Mouse (Mus musculus): ENCODE measurements at regions not wholly inside any gene's neighbourhood (a gene's known extent, or its start where the extent isn't known, plus 50 kb on each side); places are given as distances from the start of the nearest gene placed in this dataset.
"Not testable (repeated sequence)": the region's sequence is repeated elsewhere in the genome, so short reads cannot be mapped to it uniquely, and the experiment has no call there.

- Histone ChIP-seq H3K27me3 (replicated peaks; ENCODE audit: control insufficient read depth, insufficient read depth, low read length) (no peaks in the 10 kb centered on the region), H3K4me2 (ENCODE audit: low read length) (no peak overlapping the region), H3K9ac (ENCODE audit: low read depth, low read length) (no peak overlapping the region), H3K9me3 (ENCODE audit: control insufficient read depth, low read length) (no peaks in the 10 kb centered on the region; the same call in 1 of the 2 replicates), H3K4me1 (ENCODE audit: control insufficient read depth, insufficient read depth, low read depth, low read length) (no peaks in the 10 kb centered on the region), H3K4me3 (ENCODE audit: low read length) (no peak overlapping the region), H3K27ac (ENCODE audit: low read depth, low read length) (no peak overlapping the region), H3K36me3 (ENCODE audit: control insufficient read depth, insufficient read depth, low read length) (no peaks in the 10 kb centered on the region)
- WGBS = 78% methylated on average over 5 of the region's 5 CpGs
- no peak for ATAC-seq
Measured at GRCm38 (mm10) chr14:113838237-113838636, 523.8 kb downstream of the Tpm3-rs7 start.

- H3K36me3 ChIP-seq (ENCODE audit: control insufficient read depth, insufficient read depth, low read length); H3K4me1 ChIP-seq (ENCODE audit: control insufficient read depth, insufficient read depth, low read depth, low read length); H3K27ac ChIP-seq (ENCODE audit: low read depth, low read length); ATAC-seq; H3K27me3 ChIP-seq (replicated peaks; ENCODE audit: control insufficient read depth, insufficient read depth, low read length); H3K9me3 ChIP-seq (ENCODE audit: control insufficient read depth, low read length); H3K9ac ChIP-seq (ENCODE audit: low read depth, low read length); H3K4me3 ChIP-seq (ENCODE audit: low read length); H3K4me2 ChIP-seq (ENCODE audit: low read length): not testable (repeated sequence)
- 96% methylated on average over 1 of the region's 1 CpGs for WGBS
Measured at GRCm38 (mm10) chr14:113847836-113848235, 533.4 kb downstream of the Tpm3-rs7 start.

- WGBS = 90% methylated on average over 4 of the region's 4 CpGs
- no peaks in the 10 kb centered on the region for H3K9me3 ChIP-seq (ENCODE audit: control insufficient read depth, low read length)
- no peaks in the 10 kb centered on the region for H3K4me1 ChIP-seq (ENCODE audit: control insufficient read depth, insufficient read depth, low read depth, low read length)
- no peaks in the 10 kb centered on the region for H3K27me3 ChIP-seq (replicated peaks; ENCODE audit: control insufficient read depth, insufficient read depth, low read length)
- H3K27ac ChIP-seq (ENCODE audit: low read depth, low read length) = no peak overlapping the region
- H3K36me3 ChIP-seq (ENCODE audit: control insufficient read depth, insufficient read depth, low read length) = no peaks in the 10 kb centered on the region
- H3K9ac ChIP-seq (ENCODE audit: low read depth, low read length) = no peak overlapping the region
- no peak for ATAC-seq
- H3K4me2 ChIP-seq (ENCODE audit: low read length) = no peak overlapping the region
- H3K4me3 ChIP-seq (ENCODE audit: low read length) = no peak overlapping the region
Measured at GRCm38 (mm10) chr14:113852988-113853387, 538.6 kb downstream of the Tpm3-rs7 start.

GRCm38 (mm10) chr14:113867123-113868019 lies 553.0 kb downstream of the Tpm3-rs7 start:
- Histone ChIP-seq H3K9ac (ENCODE audit: low read depth, low read length) (no peak overlapping the region), H3K27me3 (replicated peaks; ENCODE audit: control insufficient read depth, insufficient read depth, low read length) (no peaks in the 10 kb centered on the region), H3K36me3 (ENCODE audit: control insufficient read depth, insufficient read depth, low read length) (no peaks in the 10 kb centered on the region), H3K9me3 (ENCODE audit: control insufficient read depth, low read length) (no peaks in the 10 kb centered on the region), H3K4me3 (ENCODE audit: low read length) (no peak overlapping the region), H3K4me2 (ENCODE audit: low read length) (no peak overlapping the region), H3K27ac (ENCODE audit: low read depth, low read length) (no peak overlapping the region), H3K4me1 (ENCODE audit: control insufficient read depth, insufficient read depth, low read depth, low read length) (no peaks in the 10 kb centered on the region)
- 57% methylated on average over 5 of the region's 5 CpGs for WGBS
- peak; percentile 72 for ATAC-seq

GRCm38 (mm10) chr14:113883581-113883980 lies 569.2 kb downstream of the Tpm3-rs7 start:
- ATAC-seq = no peak
- Histone ChIP-seq H3K27ac (ENCODE audit: low read depth, low read length) (no peak overlapping the region), H3K9me3 (ENCODE audit: control insufficient read depth, low read length) (no peaks in the 10 kb centered on the region), H3K4me2 (ENCODE audit: low read length) (no peak overlapping the region), H3K4me3 (ENCODE audit: low read length) (no peak overlapping the region), H3K4me1 (ENCODE audit: control insufficient read depth, insufficient read depth, low read depth, low read length) (no peaks in the 10 kb centered on the region), H3K27me3 (replicated peaks; ENCODE audit: control insufficient read depth, insufficient read depth, low read length) (no peaks in the 10 kb centered on the region), H3K36me3 (ENCODE audit: control insufficient read depth, insufficient read depth, low read length) (no peaks in the 10 kb centered on the region), H3K9ac (ENCODE audit: low read depth, low read length) (no peak overlapping the region)

- Histone ChIP-seq H3K36me3 (ENCODE audit: control insufficient read depth, insufficient read depth, low read length) (no peaks in the 10 kb centered on the region), H3K9ac (ENCODE audit: low read depth, low read length) (no peak overlapping the region), H3K27me3 (replicated peaks; ENCODE audit: control insufficient read depth, insufficient read depth, low read length) (no peaks in the 10 kb centered on the region), H3K4me1 (ENCODE audit: control insufficient read depth, insufficient read depth, low read depth, low read length) (no peaks in the 10 kb centered on the region), H3K4me3 (ENCODE audit: low read length) (no peak overlapping the region), H3K9me3 (ENCODE audit: control insufficient read depth, low read length) (no peaks in the 10 kb centered on the region), H3K4me2 (ENCODE audit: low read length) (no peak overlapping the region), H3K27ac (ENCODE audit: low read depth, low read length) (no peak overlapping the region)
- peak; percentile 76; the same call in 1 of the 2 replicates for ATAC-seq
- 68% methylated on average over 6 of the region's 6 CpGs for WGBS
Measured at GRCm38 (mm10) chr14:113886925-113887871, 572.8 kb downstream of the Tpm3-rs7 start.

GRCm38 (mm10) chr14:113930779-113931178 lies 616.4 kb downstream of the Tpm3-rs7 start:
- Histone ChIP-seq H3K4me3 (ENCODE audit: low read length) (no peak overlapping the region), H3K4me1 (ENCODE audit: control insufficient read depth, insufficient read depth, low read depth, low read length) (no peaks in the 10 kb centered on the region), H3K4me2 (ENCODE audit: low read length) (no peak overlapping the region), H3K36me3 (ENCODE audit: control insufficient read depth, insufficient read depth, low read length) (no peaks in the 10 kb centered on the region), H3K9ac (ENCODE audit: low read depth, low read length) (no peak overlapping the region), H3K9me3 (ENCODE audit: control insufficient read depth, low read length) (no peaks in the 10 kb centered on the region), H3K27me3 (replicated peaks; ENCODE audit: control insufficient read depth, insufficient read depth, low read length) (no peaks in the 10 kb centered on the region), H3K27ac (ENCODE audit: low read depth, low read length) (no peak overlapping the region)
- WGBS = 48% methylated on average over 1 of the region's 1 CpGs
- ATAC-seq = no peak

- ATAC-seq = no peak
- no peak overlapping the region for H3K27ac ChIP-seq (ENCODE audit: low read depth, low read length)
- H3K4me1 ChIP-seq (ENCODE audit: control insufficient read depth, insufficient read depth, low read depth, low read length) = no peaks in the 10 kb centered on the region
- H3K9ac ChIP-seq (ENCODE audit: low read depth, low read length) = no peak overlapping the region
- H3K4me3 ChIP-seq (ENCODE audit: low read length) = no peak overlapping the region
- 89% methylated on average over 4 of the region's 4 CpGs for WGBS
- H3K4me2 ChIP-seq (ENCODE audit: low read length) = no peak overlapping the region
- H3K36me3 ChIP-seq (ENCODE audit: control insufficient read depth, insufficient read depth, low read length) = no peaks in the 10 kb centered on the region
- no peaks in the 10 kb centered on the region for H3K9me3 ChIP-seq (ENCODE audit: control insufficient read depth, low read length)
- H3K27me3 ChIP-seq (replicated peaks; ENCODE audit: control insufficient read depth, insufficient read depth, low read length) = no peaks in the 10 kb centered on the region
Measured at GRCm38 (mm10) chr14:113933841-113934240, 619.4 kb downstream of the Tpm3-rs7 start.

Measured in hindbrain, embryonic 16.5 days (tissue).